Mouse (Mus musculus) liver, postnatal 0 days (tissue): ENCODE results near the gene Ccdc85c. TPM values are rescaled to one million over a fixed set of nuclear protein-coding genes. Genes with fewer than 3 reads are reported as not detected.

Source experiments
- ATAC-seq: fragments of 200-750 bp; cut with Nextera tagmentation; 2 replicates; pipeline ENCODE4 v1.8.0; 2017; ENCODE audit warnings: mild to moderate bottlenecking, moderate library complexity
- DNase-seq: peaks from one replicate; pipeline ENCODE4 v3.0.0-alpha.2; 2016
- H3K27ac ChIP-seq: fragments of 300-500 bp; sonication (generic); 2 replicates; pipeline ENCODE4 v1.5.1; 2014; ENCODE audit warnings: antibody characterized with exemption, moderate library complexity, mild to moderate bottlenecking, low read depth
- H3K27me3 ChIP-seq: fragments of 300-500 bp; sonication (generic); 2 replicates; pipeline ENCODE4 v1.6.1; 2014; ENCODE audit warnings: low read length, control low read depth, mixed read lengths; ENCODE audit not compliant: insufficient read depth
- H3K36me3 ChIP-seq: fragments of 300-500 bp; sonication (generic); replicated peaks from 2 replicates; pipeline ENCODE4 v1.6.1; 2014; ENCODE audit warnings: mild to moderate bottlenecking, control low read depth, low read length, moderate library complexity, mixed read lengths; ENCODE audit not compliant: insufficient read depth
- H3K4me1 ChIP-seq: fragments of 300-500 bp; sonication (generic); 2 replicates; pipeline ENCODE4 v1.6.1; 2014; ENCODE audit warnings: antibody characterized with exemption, mild to moderate bottlenecking, control low read depth; ENCODE audit not compliant: insufficient read depth
- H3K4me2 ChIP-seq: fragments of 300-500 bp; sonication (generic); 2 replicates; pipeline ENCODE4 v1.6.1; 2014; ENCODE audit warnings: low read depth, mild to moderate bottlenecking, low read length, moderate library complexity, mixed read lengths
- H3K4me3 ChIP-seq: fragments of 300-500 bp; sonication (generic); 2 replicates; pipeline ENCODE4 v1.5.1; 2014; ENCODE audit warnings: low read depth, low read length
- H3K9ac ChIP-seq: fragments of 300-500 bp; sonication (generic); replicated peaks from 2 replicates; pipeline ENCODE4 v1.6.1; 2014; ENCODE audit warnings: mild to moderate bottlenecking, moderate library complexity
- H3K9me3 ChIP-seq: fragments of 300-500 bp; sonication (generic); 2 replicates; pipeline ENCODE4 v1.6.1; 2016; ENCODE audit warnings: mild to moderate bottlenecking, control low read depth, low read length, mixed read lengths
- CTCF ChIP-seq: sonication (generic); IDR thresholded peaks from 2 replicates; pipeline ENCODE4 v1.5.1; 2016; ENCODE audit warnings: antibody characterized with exemption, low read depth
- EP300 ChIP-seq: IDR thresholded peaks from 2 replicates; pipeline ENCODE4 v1.6.1; 2016; ENCODE audit warnings: antibody characterized with exemption, low read depth, mild to moderate bottlenecking
- WGBS: fragments of 180-500 bp; shearing (Covaris S2); extraction: QIAGEN DNeasy Blood & Tissue Kit; methylation state at CpG from one replicate; pipeline ENCODE4 v1.1.7; 2014; ENCODE audit not compliant: insufficient replicate concordance; 5-methylcytosine and 5-hydroxymethylcytosine counted together
- polyA plus RNA-seq: library from polyadenylated mRNA; unstranded; fragments of >200 nt; fragmentation: Nextera tagmentation; extraction: Ambion mirVana; gene quantifications from 2 replicates; pipeline ENCODE4 v1.2.1, GENCODE M21; 2015

Gene Ccdc85c
- polyA plus RNA-seq, 1 experiment from 2014 or later: 1.5 TPM

DNA sequence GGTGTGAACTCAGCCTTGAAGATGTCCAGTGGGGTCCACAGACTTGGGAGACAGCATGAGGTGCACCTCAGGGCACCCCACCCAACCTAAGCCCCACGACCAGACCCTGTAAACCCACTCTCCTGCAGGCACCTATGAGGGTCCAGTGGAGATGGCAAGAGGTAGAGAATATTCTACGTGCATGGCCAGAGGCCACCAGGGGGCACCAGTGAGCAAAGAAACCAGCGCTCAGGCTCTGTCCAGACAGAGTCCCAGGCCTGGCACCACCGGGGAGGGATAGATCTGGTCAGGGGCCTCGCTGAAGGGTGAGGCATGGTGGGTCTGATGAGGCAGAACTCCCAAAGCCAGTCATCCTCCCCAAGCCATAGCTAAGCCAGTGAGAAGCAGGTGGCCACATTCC is 68.6 kb downstream of the Ccdc85c start:
- DNase-seq (peak; percentile 86), ATAC-seq (peak; percentile 49; the same call in 1 of the 2 replicates)
- 11% methylated on average over 5 of the region's 5 CpGs for WGBS
- H3K36me3 ChIP-seq: peaks cover 17% of the 10 kb centered on the region
- no peaks in the 10 kb centered on the region for H3K9me3 ChIP-seq
- H3K27me3 ChIP-seq: no peaks in the 10 kb centered on the region
- peak; percentile 91 for TF ChIP-seq CTCF
- no peak for TF ChIP-seq EP300
- no peak overlapping the region for H3K4me2 ChIP-seq
- H3K27ac ChIP-seq: no peak overlapping the region
- no peak overlapping the region for H3K4me3 ChIP-seq
- H3K4me1 ChIP-seq: no peaks in the 10 kb centered on the region
- H3K9ac ChIP-seq: no peak overlapping the region

GRCm38 (mm10) chr12:108204978-108205377 is 70.2 kb downstream of the Ccdc85c start:
- Histone ChIP-seq H3K27ac (no peak overlapping the region), H3K9me3 (no peaks in the 10 kb centered on the region), H3K36me3 (peaks cover 33% of the 10 kb centered on the region), H3K4me3 (no peak overlapping the region), H3K9ac (no peak overlapping the region), H3K4me1 (no peaks in the 10 kb centered on the region), H3K27me3 (no peaks in the 10 kb centered on the region), H3K4me2 (no peak overlapping the region)
- 86% methylated on average over 5 of the region's 12 CpGs for WGBS
- no peak for TF ChIP-seq EP300
- no peak for TF ChIP-seq CTCF
- ATAC-seq (no peak), DNase-seq (peak; percentile 17)

DNA sequence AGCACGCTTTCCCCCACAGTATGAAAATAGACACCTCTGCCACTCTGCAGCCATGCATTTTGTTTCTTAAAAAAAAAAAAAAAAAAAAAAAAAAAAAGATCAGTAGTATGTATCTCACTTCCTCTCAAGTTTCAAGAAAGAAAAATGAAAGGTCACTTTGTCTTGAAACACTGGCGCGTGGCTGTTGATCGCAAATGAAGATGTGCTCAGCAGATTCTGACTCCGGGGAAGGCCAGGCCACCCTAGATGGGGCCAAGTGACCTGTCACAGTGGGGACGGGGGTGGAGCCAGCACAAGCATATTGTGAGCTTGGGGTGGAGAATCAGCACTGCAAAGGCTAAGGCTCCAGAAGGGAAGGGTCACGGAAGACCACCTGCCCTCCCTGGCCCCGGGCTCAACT is 71.3 kb downstream of the Ccdc85c start:
- Histone ChIP-seq H3K4me1 (no peaks in the 10 kb centered on the region), H3K4me2 (no peak overlapping the region), H3K36me3 (peaks cover 42% of the 10 kb centered on the region), H3K9ac (no peak overlapping the region), H3K9me3 (no peaks in the 10 kb centered on the region), H3K4me3 (no peak overlapping the region), H3K27me3 (no peaks in the 10 kb centered on the region), H3K27ac (no peak overlapping the region)
- DNase-seq: peak; percentile 17
- no peak for TF ChIP-seq CTCF
- no peak for TF ChIP-seq EP300
- no peak for ATAC-seq
- WGBS: 83% methylated on average over 8 of the region's 8 CpGs

GRCm38 (mm10) chr12:108200094-108200493 is 75.1 kb downstream of the Ccdc85c start:
- no peaks in the 10 kb centered on the region for H3K4me1 ChIP-seq
- no peaks in the 10 kb centered on the region for H3K9me3 ChIP-seq
- H3K4me2 ChIP-seq: no peak overlapping the region
- no peak overlapping the region for H3K4me3 ChIP-seq
- ATAC-seq (no peak), DNase-seq (no peak)
- H3K9ac ChIP-seq: no peak overlapping the region
- H3K27ac ChIP-seq: no peak overlapping the region
- no peaks in the 10 kb centered on the region for H3K27me3 ChIP-seq
- WGBS: 86% methylated on average over 1 of the region's 1 CpGs
- H3K36me3 ChIP-seq: peaks cover 78% of the 10 kb centered on the region
- TF ChIP-seq EP300: no peak
- no peak for TF ChIP-seq CTCF

GRCm38 (mm10) chr12:108198447-108198846 is 76.8 kb downstream of the Ccdc85c start:
- DNase-seq (no peak), ATAC-seq (no peak)
- 87% methylated on average over 4 of the region's 4 CpGs for WGBS
- Histone ChIP-seq H3K4me1 (no peaks in the 10 kb centered on the region), H3K27ac (no peak overlapping the region), H3K4me2 (no peak overlapping the region), H3K9me3 (no peaks in the 10 kb centered on the region), H3K9ac (no peak overlapping the region), H3K27me3 (no peaks in the 10 kb centered on the region), H3K4me3 (no peak overlapping the region), H3K36me3 (peaks cover 90% of the 10 kb centered on the region)
- TF ChIP-seq EP300 (no peak), CTCF (no peak)

DNA sequence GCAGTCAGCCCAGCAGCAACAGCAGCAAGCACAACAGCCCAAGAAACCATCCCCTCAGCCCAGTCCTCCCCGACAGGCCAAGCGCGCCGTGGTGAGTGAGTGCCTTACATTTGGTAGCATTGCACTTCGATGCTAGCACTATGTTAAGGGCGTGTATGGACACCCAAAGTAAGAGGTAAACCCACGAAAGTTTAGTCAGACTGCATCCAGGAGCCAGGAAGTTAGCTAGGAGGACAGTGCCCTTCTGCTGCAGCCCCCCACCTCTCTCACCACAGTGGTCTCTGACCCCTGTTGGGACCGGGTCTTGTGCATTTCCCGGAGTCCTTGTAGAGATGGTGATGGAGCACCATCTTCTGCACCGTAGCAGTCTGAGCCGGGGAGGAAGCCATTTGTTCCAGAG is 79.5 kb downstream of the Ccdc85c start:
- DNase-seq: peak; percentile 10
- Histone ChIP-seq H3K4me1 (no peaks in the 10 kb centered on the region), H3K9me3 (no peaks in the 10 kb centered on the region), H3K9ac (no peak overlapping the region), H3K4me2 (no peak overlapping the region), H3K4me3 (no peak overlapping the region), H3K36me3 (peaks cover 84% of the 10 kb centered on the region), H3K27ac (no peak overlapping the region), H3K27me3 (no peaks in the 10 kb centered on the region)
- 90% methylated on average over 11 of the region's 11 CpGs for WGBS
- TF ChIP-seq CTCF (no peak), EP300 (no peak)
- ATAC-seq: no peak

DNA sequence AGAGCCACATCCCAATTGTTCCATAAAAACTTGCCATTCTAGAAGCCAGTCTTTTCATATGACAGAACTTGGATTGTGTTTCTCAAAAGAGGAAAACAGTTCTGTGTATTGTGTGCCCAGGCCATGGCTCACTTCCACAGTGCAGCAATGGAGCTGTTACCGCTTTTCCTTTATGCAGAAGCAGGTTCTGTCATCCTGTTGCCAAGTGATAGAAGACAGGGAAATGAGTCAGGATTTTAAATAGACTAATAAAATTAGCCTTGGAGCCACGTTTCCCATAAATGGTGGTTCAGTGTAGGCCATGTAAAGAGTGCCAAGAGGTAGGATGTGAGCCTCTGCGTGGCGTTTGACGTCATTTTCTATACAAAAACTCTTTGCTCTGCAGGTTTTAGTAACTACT is 81.3 kb downstream of the Ccdc85c start:
- no peak overlapping the region for H3K27ac ChIP-seq
- TF ChIP-seq CTCF: no peak
- no peak for TF ChIP-seq EP300
- no peaks in the 10 kb centered on the region for H3K4me1 ChIP-seq
- no peaks in the 10 kb centered on the region for H3K9me3 ChIP-seq
- DNase-seq (no peak), ATAC-seq (no peak)
- H3K9ac ChIP-seq: no peak overlapping the region
- no peaks in the 10 kb centered on the region for H3K27me3 ChIP-seq
- no peak overlapping the region for H3K4me2 ChIP-seq
- peaks cover 80% of the 10 kb centered on the region for H3K36me3 ChIP-seq
- 83% methylated on average over 5 of the region's 5 CpGs for WGBS
- no peak overlapping the region for H3K4me3 ChIP-seq
